Mouse (Mus musculus) myocyte (in vitro differentiated cells): ENCODE results near the gene Pla2g5.

ENCODE experiments used
- CEBPB ChIP-seq: IDR thresholded peaks from 2 replicates; pipeline ENCODE4 v1.6.1; 2011; ENCODE audit warnings: mild to moderate bottlenecking, moderate library complexity; ENCODE audit not compliant: poor library complexity, insufficient read depth, severe bottlenecking
- E2F4 ChIP-seq: IDR thresholded peaks from one replicate; pipeline ENCODE4 v1.6.1; 2011; ENCODE audit warnings: mild to moderate bottlenecking, control low read depth, moderate library complexity; ENCODE audit not compliant: insufficient read depth
- MAX ChIP-seq: IDR thresholded peaks from one replicate; pipeline ENCODE4 v1.6.1; 2011; ENCODE audit warnings: low read depth, mild to moderate bottlenecking, control low read depth
- MYOD1 ChIP-seq, 3 experiments: IDR thresholded peaks; one replicate each; pipeline ENCODE4 v1.6.1; 2011; ENCODE audit warnings: control low read depth in 2 of 3, low read depth in 2 of 3, mild to moderate bottlenecking in 2 of 3, moderate library complexity in 1 of 3; ENCODE audit not compliant: insufficient read length in 2 of 3, control insufficient read depth in 1 of 3
- MYOG ChIP-seq, 3 experiments: IDR thresholded peaks; one replicate each; pipeline ENCODE4 v1.6.1; 2011; ENCODE audit warnings: control low read depth in 2 of 3, low read depth in 2 of 3, mild to moderate bottlenecking in 2 of 3; ENCODE audit not compliant: insufficient read length in 2 of 3, control insufficient read depth in 1 of 3, insufficient read depth in 1 of 3
- POLR2A ChIP-seq: IDR thresholded peaks from one replicate; pipeline ENCODE4 v1.6.1; 2011; ENCODE audit warnings: low read depth, mild to moderate bottlenecking, control low read depth, moderate library complexity; ENCODE audit not compliant: insufficient read length
- POLR2AphosphoS2 ChIP-seq: IDR thresholded peaks from one replicate; pipeline ENCODE4 v1.6.1; 2011; ENCODE audit warnings: low read depth, control low read depth; ENCODE audit not compliant: insufficient read length
- REST ChIP-seq: IDR thresholded peaks from one replicate; pipeline ENCODE4 v1.6.1; 2011; ENCODE audit warnings: mild to moderate bottlenecking, control low read depth, moderate library complexity; ENCODE audit not compliant: insufficient read depth, insufficient read length
- SRF ChIP-seq: IDR thresholded peaks from one replicate; pipeline ENCODE4 v1.6.1; 2011; ENCODE audit warnings: low read depth; ENCODE audit not compliant: control insufficient read depth, insufficient read length
- TCF12 ChIP-seq: IDR thresholded peaks from one replicate; pipeline ENCODE4 v1.6.1; 2011; ENCODE audit warnings: mild to moderate bottlenecking, control low read depth; ENCODE audit not compliant: poor library complexity, insufficient read depth, severe bottlenecking
- TCF3 ChIP-seq: IDR thresholded peaks from one replicate; pipeline ENCODE4 v1.6.1; 2011; ENCODE audit warnings: low read depth, control low read depth; ENCODE audit not compliant: insufficient read length
- USF1 ChIP-seq: IDR thresholded peaks from one replicate; pipeline ENCODE4 v1.6.1; 2011; ENCODE audit warnings: low read depth, mild to moderate bottlenecking, control low read depth, moderate library complexity

DNA sequence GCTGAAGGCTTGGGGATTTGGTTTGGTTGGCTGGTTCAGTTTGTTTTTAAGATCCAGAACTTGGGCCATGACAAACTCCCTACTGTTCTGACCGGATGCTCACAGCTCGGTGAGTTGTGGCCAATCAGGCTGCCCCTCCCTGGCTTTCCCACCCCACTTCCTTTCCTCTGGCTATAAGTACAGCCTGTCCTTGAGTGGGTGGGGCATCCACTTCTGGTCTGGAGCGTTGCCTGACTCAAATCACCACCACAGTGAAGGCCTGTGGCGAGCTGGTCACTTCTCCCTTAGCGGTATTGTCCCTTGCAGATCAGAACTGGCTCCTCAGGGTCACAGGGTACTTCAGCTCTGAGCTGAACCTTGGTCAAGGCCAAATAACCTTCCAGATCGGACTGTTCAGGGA, 45.5 kb downstream of the Pla2g5 start:
- no peak for TF ChIP-seq POLR2A
- no peak for TF ChIP-seq REST
- no peak for TF ChIP-seq USF1
- TF ChIP-seq POLR2AphosphoS2: no peak
- no peak for TF ChIP-seq TCF12
- TF ChIP-seq CEBPB: no peak
- no peak for TF ChIP-seq SRF
- no peak for TF ChIP-seq MYOG (IDR thresholded peaks at IDR 0.05; ENCODE audit: control insufficient read depth in 1 of 3, insufficient read depth in 1 of 3, insufficient read length in 2 of 3, low read depth in 2 of 3)
- TF ChIP-seq E2F4: no peak
- TF ChIP-seq MAX: no peak
- no peak for TF ChIP-seq TCF3
- TF ChIP-seq MYOD1 (IDR thresholded peaks at IDR 0.05; ENCODE audit: control insufficient read depth in 1 of 3, insufficient read length in 2 of 3, low read depth in 2 of 3): no peak
